Mouse (Mus musculus): ENCODE measurements around the gene Rabepk. TPM values are rescaled to one million over a fixed set of nuclear protein-coding genes. Genes with fewer than 3 reads are reported as not detected.

The Rabepk gene
- polyA plus RNA-seq, 1 experiment from 2014 or later = 26.0 TPM

DNA sequence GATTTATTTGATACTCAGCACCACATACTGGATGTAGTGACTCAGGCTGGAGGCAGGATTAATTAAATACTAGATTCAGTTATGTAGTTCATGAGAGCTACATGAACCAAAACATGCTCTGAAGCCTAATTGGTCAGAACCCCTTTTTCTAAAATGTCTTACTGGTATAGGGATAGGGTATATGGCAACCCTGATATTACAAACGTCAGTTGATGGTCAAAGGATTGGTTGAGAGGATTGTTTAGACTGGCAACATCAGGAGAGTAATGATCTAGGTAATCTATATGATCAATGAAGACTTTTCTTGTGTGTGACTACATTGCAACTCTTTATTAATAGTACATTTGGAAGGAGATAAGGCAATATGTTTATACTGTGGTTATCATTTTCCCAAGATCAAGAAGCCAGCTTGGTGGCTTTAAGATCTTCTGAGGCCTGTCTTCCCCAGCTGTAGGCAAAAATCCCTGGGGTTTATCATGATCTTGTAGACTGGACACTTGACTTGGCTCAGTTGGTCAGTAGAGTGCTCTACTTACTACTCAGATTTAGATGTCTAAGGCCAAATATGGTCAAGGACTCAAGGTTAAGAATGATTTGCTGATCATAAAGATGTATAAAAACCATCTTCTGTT lies 22.4 kb downstream of the Rabepk start:
- ATAC-seq (ENCODE audit: insufficient number of reproducible peaks, low FRiP score) = no peak
- WGBS = 67% methylated on average over 1 of the region's 1 CpGs

DNA sequence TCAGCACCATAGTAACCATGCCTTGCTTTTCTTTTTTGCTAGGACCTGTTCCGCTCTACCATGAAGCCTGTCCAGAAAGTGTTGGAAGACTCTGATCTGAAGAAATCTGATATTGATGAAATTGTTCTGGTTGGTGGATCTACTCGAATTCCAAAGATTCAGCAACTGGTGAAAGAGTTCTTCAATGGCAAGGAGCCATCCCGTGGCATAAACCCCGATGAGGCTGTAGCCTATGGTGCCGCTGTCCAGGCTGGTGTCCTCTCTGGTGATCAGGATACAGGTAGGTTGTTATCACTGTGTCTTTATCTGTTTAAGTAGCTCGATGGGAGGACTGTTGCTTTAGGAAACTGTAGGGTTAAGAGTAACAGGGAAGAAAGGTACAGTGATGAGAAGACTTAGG lies 25.2 kb downstream of the Rabepk start:
- Histone ChIP-seq H3K27me3 (replicated peaks) (no peaks in the 10 kb centered on the region), H3K4me2 (peak overlapping the region; percentile 77), H3K9me3 (replicated peaks) (no peaks in the 10 kb centered on the region), H3K4me1 (replicated peaks) (peaks cover 42% of the 10 kb centered on the region), H3K27ac (ENCODE audit: poor library complexity, severe bottlenecking) (no peak overlapping the region), H3K36me3 (peaks cover 65% of the 10 kb centered on the region), H3K9ac (0 out of 2 replicates have a peak overlapping the region, but pooled peaks have one; percentile 99), H3K4me3 (peak overlapping the region; percentile 96)
- 79% methylated on average over 6 of the region's 6 CpGs for WGBS
- ATAC-seq (ENCODE audit: insufficient number of reproducible peaks, low FRiP score) = no peak

More for the DNA sequence above, 22.4 kb downstream of the Rabepk start:
- peaks cover 80% of the 10 kb centered on the region for H3K36me3 ChIP-seq
- H3K9me3 ChIP-seq (replicated peaks) = no peaks in the 10 kb centered on the region
- no peaks in the 10 kb centered on the region for H3K27me3 ChIP-seq (replicated peaks)
- peaks cover 37% of the 10 kb centered on the region for H3K4me1 ChIP-seq (replicated peaks)
- no peak overlapping the region for H3K27ac ChIP-seq (ENCODE audit: poor library complexity, severe bottlenecking)
- no peak overlapping the region for H3K9ac ChIP-seq
- H3K4me3 ChIP-seq = no peak overlapping the region
- no peak overlapping the region for H3K4me2 ChIP-seq

DNA sequence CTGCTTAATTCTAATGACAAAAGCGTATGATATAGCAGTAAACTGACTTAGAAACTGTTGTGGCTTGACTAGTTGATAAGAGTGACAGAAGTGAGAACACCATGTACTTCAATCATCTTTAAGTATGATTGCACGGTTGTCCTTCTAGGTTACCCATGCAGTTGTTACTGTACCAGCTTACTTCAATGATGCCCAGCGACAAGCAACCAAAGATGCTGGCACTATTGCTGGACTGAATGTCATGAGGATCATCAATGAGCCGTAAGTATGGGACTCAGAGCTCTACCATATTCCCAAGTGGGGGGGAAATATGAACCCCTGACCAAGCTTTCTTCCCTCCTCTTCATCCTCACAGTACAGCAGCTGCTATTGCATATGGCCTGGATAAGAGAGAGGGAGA lies 26.0 kb downstream of the Rabepk start:
- H3K27me3 ChIP-seq (replicated peaks) = no peaks in the 10 kb centered on the region
- H3K4me3 ChIP-seq = peak overlapping the region; percentile 96
- 80% methylated on average over 4 of the region's 4 CpGs for WGBS
- H3K4me1 ChIP-seq (replicated peaks) = peaks cover 42% of the 10 kb centered on the region
- no peak for ATAC-seq (ENCODE audit: insufficient number of reproducible peaks, low FRiP score)
- peaks cover 58% of the 10 kb centered on the region for H3K36me3 ChIP-seq
- H3K27ac ChIP-seq (ENCODE audit: poor library complexity, severe bottlenecking) = no peak overlapping the region
- no peaks in the 10 kb centered on the region for H3K9me3 ChIP-seq (replicated peaks)
- H3K4me2 ChIP-seq = peak overlapping the region; percentile 77
- H3K9ac ChIP-seq = peak overlapping the region; percentile 99

DNA sequence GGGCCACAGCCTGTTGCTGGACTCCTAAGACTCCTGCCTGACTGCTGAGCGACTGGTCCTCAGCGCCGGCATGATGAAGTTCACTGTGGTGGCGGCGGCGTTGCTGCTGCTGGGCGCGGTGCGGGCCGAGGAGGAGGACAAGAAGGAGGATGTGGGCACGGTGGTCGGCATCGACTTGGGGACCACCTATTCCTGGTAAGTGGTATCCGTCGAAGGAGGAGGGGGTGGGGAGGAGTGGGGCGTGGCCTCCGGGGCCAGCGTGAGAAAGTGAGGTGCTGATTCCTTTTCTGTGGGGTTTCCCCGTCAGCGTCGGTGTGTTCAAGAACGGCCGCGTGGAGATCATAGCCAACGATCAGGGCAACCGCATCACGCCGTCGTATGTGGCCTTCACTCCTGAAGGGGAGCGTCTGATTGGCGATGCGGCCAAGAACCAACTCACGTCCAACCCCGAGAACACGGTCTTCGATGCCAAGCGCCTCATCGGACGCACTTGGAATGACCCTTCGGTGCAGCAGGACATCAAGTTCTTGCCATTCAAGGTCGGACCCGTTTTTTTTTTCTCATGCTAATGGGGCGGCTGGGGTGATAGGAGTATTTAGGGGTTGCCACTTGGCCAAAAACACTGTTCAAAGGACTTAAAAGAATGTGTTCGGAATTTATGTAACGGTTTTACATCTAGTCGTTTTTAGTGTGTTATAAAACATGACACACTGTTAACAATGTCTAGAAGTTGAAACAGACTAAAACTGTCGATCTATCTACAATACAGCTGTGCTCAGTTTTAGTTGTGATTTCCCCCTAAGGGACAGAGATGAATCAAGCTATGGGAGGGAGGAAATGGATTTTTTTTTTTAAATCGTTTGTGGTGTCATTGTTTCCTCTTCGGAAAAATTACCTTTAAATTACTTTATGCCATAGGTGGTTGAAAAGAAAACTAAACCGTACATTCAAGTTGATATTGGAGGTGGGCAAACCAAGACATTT lies 27.2 kb downstream of the Rabepk start:
- peak overlapping the region; percentile 77 for H3K4me2 ChIP-seq
- peak; percentile 37 for ATAC-seq (ENCODE audit: insufficient number of reproducible peaks, low FRiP score)
- H3K36me3 ChIP-seq = peaks cover 48% of the 10 kb centered on the region
- peaks cover 42% of the 10 kb centered on the region for H3K4me1 ChIP-seq (replicated peaks)
- H3K9me3 ChIP-seq (replicated peaks) = no peaks in the 10 kb centered on the region
- WGBS = 3% methylated on average over 50 of the region's 50 CpGs
- peak overlapping the region; percentile 99 for H3K9ac ChIP-seq
- no peaks in the 10 kb centered on the region for H3K27me3 ChIP-seq (replicated peaks)
- peak overlapping the region; percentile 96 for H3K4me3 ChIP-seq
- peak overlapping the region; percentile 89 for H3K27ac ChIP-seq (ENCODE audit: poor library complexity, severe bottlenecking)

DNA sequence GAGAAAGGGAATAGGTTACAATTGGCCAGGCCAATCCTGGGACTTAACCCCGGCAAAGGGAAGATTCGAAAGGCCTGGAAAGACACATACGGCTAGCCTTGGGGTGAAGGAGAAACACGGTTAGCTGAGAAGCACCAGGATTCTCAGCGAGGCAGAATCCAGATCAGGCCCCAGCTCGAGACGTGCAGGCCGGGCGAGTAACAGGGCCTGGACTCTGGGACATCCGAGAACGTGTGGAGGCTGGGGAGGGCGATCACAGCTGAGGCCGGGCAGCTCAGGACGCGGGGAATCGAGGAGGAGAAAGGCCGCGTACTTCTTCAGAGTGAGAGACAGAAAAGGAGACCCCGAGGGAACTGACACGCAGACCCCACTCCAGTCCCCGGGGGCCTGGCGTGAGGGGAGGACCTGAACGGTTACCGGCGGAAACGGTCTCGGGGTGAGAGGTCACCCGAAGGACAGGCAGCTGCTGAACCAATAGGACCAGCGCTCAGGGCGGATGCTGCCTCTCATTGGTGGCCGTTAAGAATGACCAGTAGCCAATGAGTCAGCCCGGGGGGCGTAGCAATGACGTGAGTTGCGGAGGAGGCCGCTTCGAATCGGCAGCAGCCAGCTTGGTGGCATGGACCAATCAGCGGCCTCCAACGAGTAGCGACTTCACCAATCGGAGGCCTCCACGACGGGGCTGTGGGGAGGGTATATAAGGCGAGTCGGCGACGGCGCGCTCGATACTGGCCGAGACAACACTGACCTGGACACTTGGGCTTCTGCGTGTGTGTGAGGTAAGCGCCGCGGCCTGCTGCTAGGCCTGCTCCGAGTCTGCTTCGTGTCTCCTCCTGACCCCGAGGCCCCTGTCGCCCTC lies 28.1 kb downstream of the Rabepk start, which contains the start of gene Hspa5:
TSS of gene Hspa5 (plus strand) at position 603 of the 859 bp plus-strand sequence.
- peak; percentile 99 for ATAC-seq (ENCODE audit: insufficient number of reproducible peaks, low FRiP score)
- peak within 1 kb of the TSS; percentile 89 for H3K27ac ChIP-seq (ENCODE audit: poor library complexity, severe bottlenecking)
- H3K27me3 ChIP-seq (replicated peaks) = no peaks in the 10 kb centered on the region
- peak within 1 kb of the TSS; percentile 96 for H3K4me3 ChIP-seq
- peak within 1 kb of the TSS; percentile 99 for H3K9ac ChIP-seq
- WGBS = 0% methylated on average over 60 of the region's 60 CpGs
- H3K4me1 ChIP-seq (replicated peaks) = peaks cover 38% of the 10 kb centered on the region
- no peaks in the 10 kb centered on the region for H3K9me3 ChIP-seq (replicated peaks)
- peaks cover 39% of the 10 kb centered on the region for H3K36me3 ChIP-seq
- peak within 1 kb of the TSS; percentile 77 for H3K4me2 ChIP-seq

DNA sequence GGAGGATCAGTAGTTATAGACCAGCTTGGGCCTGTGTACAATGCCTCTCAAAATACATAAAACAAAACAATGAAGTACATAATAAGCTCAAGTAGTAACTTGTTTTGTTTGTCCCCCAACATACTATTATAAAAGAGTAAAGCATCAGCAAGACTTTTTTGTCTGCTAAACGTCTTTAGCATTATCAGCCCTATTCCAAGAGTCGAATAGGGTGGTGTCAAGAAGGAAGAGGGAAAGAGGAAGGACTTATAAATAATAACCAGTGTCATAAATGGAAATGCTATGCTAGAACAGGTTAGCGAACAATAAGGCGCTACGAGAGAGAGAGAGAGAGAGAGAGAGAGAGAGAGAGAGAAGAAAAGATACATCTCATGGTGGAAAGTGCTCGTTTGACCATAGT lies 28.8 kb downstream of the Rabepk start:
- H3K27ac ChIP-seq (ENCODE audit: poor library complexity, severe bottlenecking) = peak overlapping the region; percentile 89
- peaks cover 33% of the 10 kb centered on the region for H3K4me1 ChIP-seq (replicated peaks)
- H3K9ac ChIP-seq = peak overlapping the region; percentile 93
- H3K9me3 ChIP-seq (replicated peaks) = no peaks in the 10 kb centered on the region
- WGBS = 4% methylated on average over 6 of the region's 6 CpGs
- H3K4me2 ChIP-seq = peak overlapping the region; percentile 67
- peak overlapping the region; percentile 96 for H3K4me3 ChIP-seq
- no peaks in the 10 kb centered on the region for H3K27me3 ChIP-seq (replicated peaks)
- peaks cover 32% of the 10 kb centered on the region for H3K36me3 ChIP-seq
- ATAC-seq (ENCODE audit: insufficient number of reproducible peaks, low FRiP score) = no peak

DNA sequence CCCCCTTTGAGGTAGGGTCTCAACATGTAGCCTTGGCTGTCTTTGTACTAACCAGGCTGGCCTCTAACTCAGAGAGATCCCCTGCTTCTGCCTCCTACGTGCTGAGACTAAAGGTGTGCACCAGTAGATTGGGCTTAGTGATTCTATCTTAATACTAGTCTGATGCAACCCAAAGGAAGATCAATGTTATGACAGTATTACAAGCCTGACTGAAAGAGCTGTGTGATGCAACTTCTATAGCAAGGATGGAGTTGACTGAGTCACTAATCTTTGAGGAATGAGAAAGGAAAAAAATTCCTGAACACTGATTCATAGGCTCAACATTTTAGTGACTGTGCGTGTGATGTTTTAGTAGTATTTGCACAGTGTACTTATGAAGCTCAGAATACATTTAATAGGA lies 29.7 kb downstream of the Rabepk start:
- H3K36me3 ChIP-seq = peaks cover 24% of the 10 kb centered on the region
- 0 out of 2 replicates have a peak overlapping the region, but pooled peaks have one; percentile 96 for H3K4me3 ChIP-seq
- H3K9me3 ChIP-seq (replicated peaks) = no peaks in the 10 kb centered on the region
- no peak overlapping the region for H3K9ac ChIP-seq
- ATAC-seq (ENCODE audit: insufficient number of reproducible peaks, low FRiP score) = no peak
- H3K4me1 ChIP-seq (replicated peaks) = peaks cover 25% of the 10 kb centered on the region
- no peak overlapping the region for H3K27ac ChIP-seq (ENCODE audit: poor library complexity, severe bottlenecking)
- H3K27me3 ChIP-seq (replicated peaks) = no peaks in the 10 kb centered on the region
- H3K4me2 ChIP-seq = peak overlapping the region; percentile 49; the same call in 1 of the 2 replicates
- 83% methylated on average over 2 of the region's 2 CpGs for WGBS

DNA sequence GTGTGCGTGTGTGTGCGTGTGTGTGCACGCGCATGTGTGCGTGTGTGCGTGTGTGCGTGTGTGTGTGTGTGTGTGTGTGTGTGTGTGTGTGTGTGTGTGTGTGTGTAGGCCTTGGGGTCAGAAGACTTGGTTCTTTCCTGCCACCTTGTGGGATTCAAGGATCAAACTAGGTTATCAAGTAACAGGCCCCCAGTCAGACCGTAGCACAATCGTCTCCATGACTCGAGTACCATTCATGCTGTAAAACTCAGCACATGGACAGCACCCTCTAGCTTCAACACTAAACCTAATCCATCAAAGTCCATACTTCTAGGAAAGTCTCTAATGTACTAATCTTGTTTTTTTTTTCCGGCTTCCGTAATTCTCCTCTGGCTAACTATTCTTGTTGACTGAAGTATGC lies 34.9 kb downstream of the Rabepk start:
- H3K9ac ChIP-seq = no peak overlapping the region
- H3K4me1 ChIP-seq (replicated peaks) = no peaks in the 10 kb centered on the region
- no peaks in the 10 kb centered on the region for H3K36me3 ChIP-seq
- H3K9me3 ChIP-seq (replicated peaks) = no peaks in the 10 kb centered on the region
- H3K4me3 ChIP-seq = no peak overlapping the region
- 88% methylated on average over 5 of the region's 12 CpGs for WGBS
- no peak overlapping the region for H3K27ac ChIP-seq (ENCODE audit: poor library complexity, severe bottlenecking)
- H3K27me3 ChIP-seq (replicated peaks) = no peaks in the 10 kb centered on the region
- no peak overlapping the region for H3K4me2 ChIP-seq
- no peak for ATAC-seq (ENCODE audit: insufficient number of reproducible peaks, low FRiP score)

DNA sequence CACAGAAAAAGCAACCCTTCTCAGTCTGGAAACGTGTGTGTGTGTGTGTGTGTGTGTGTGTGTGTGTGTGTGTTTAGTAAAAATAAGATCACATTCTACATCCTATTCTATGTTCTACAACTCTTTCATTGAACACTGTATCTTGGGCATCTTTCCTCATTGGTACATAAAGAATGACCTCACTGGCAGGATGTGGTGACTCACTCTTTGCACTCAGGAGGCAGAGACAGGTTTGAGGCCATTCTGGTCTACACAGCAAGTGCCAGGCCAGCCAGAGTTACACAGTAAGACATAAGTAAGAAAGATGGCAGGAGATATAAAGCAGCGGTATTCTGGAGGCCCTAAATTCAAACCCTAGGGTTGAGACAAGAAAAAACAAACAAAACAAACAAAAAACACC lies 36.8 kb downstream of the Rabepk start:
- H3K4me3 ChIP-seq = no peak overlapping the region
- WGBS = 55% methylated on average over 2 of the region's 2 CpGs
- H3K9ac ChIP-seq = no peak overlapping the region
- H3K27me3 ChIP-seq (replicated peaks) = no peaks in the 10 kb centered on the region
- H3K9me3 ChIP-seq (replicated peaks) = no peaks in the 10 kb centered on the region; the same call in 1 of the 2 replicates
- no peak for ATAC-seq (ENCODE audit: insufficient number of reproducible peaks, low FRiP score)
- H3K27ac ChIP-seq (ENCODE audit: poor library complexity, severe bottlenecking) = no peak overlapping the region
- H3K36me3 ChIP-seq = no peaks in the 10 kb centered on the region
- H3K4me2 ChIP-seq = no peak overlapping the region
- no peaks in the 10 kb centered on the region for H3K4me1 ChIP-seq (replicated peaks)

DNA sequence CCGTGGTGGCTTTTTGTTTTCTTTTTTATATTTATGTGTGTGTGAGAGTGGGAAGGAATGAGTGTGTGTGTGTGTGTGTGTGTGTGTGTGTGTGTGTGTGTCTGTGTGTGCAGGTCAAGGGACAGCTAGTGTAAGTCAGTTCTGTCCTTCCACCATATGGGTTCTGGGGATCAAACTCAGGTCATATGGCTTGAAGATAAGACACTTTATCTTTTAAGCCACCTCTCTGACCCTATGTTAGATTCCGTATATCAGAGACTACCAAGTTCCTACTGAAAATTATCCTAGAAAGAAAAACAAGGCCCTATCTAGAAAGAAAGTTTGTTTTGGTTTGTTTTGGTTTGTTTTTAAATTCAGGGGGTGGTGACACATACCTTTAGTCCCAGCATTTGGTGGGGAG lies 37.5 kb downstream of the Rabepk start:
- no peak overlapping the region for H3K4me2 ChIP-seq
- no peak overlapping the region for H3K9ac ChIP-seq
- no peak for ATAC-seq (ENCODE audit: insufficient number of reproducible peaks, low FRiP score)
- no peaks in the 10 kb centered on the region for H3K27me3 ChIP-seq (replicated peaks)
- H3K36me3 ChIP-seq = no peaks in the 10 kb centered on the region
- H3K4me3 ChIP-seq = no peak overlapping the region
- H3K9me3 ChIP-seq (replicated peaks) = no peaks in the 10 kb centered on the region; the same call in 1 of the 2 replicates
- WGBS = 52% methylated on average over 2 of the region's 2 CpGs
- H3K27ac ChIP-seq (ENCODE audit: poor library complexity, severe bottlenecking) = no peak overlapping the region
- H3K4me1 ChIP-seq (replicated peaks) = no peaks in the 10 kb centered on the region
